Mouse (Mus musculus) midbrain, embryonic 14.5 days (tissue): ENCODE measurements around the gene Ldlr. TPM values are rescaled to one million over a fixed set of nuclear protein-coding genes. Genes with fewer than 3 reads are reported as not detected.

ENCODE experiments used
- ATAC-seq: fragments of 200-750 bp; cut with Nextera tagmentation; 2 replicates; pipeline ENCODE4 v1.8.0; 2017; ENCODE audit warnings: moderate number of reproducible peaks, moderate library complexity; ENCODE audit not compliant: low FRiP score, low TSS enrichment
- DNase-seq: peaks from one replicate; pipeline ENCODE4 v3.0.0-alpha.2; 2015
- H3K27ac ChIP-seq: fragments of 300-500 bp; sonication (generic); replicated peaks from 2 replicates; pipeline ENCODE4 v1.5.1; 2014; ENCODE audit warnings: mild to moderate bottlenecking, low read depth, low read length, moderate library complexity
- H3K27me3 ChIP-seq: fragments of 300-500 bp; sonication (generic); 2 replicates; pipeline ENCODE4 v1.6.1; 2014; ENCODE audit warnings: low read length, control low read depth, mixed read lengths; ENCODE audit not compliant: control insufficient read depth, insufficient read depth
- H3K36me3 ChIP-seq: fragments of 300-500 bp; sonication (generic); 2 replicates; pipeline ENCODE4 v1.6.1; 2014; ENCODE audit warnings: low read length, control low read depth; ENCODE audit not compliant: control insufficient read depth, insufficient read depth
- H3K4me1 ChIP-seq: fragments of 300-500 bp; sonication (generic); 2 replicates; pipeline ENCODE4 v1.6.1; 2014; ENCODE audit warnings: mild to moderate bottlenecking, antibody characterized with exemption, low read length, control low read depth; ENCODE audit not compliant: control insufficient read depth, insufficient read depth
- H3K4me2 ChIP-seq: fragments of 300-500 bp; sonication (generic); 2 replicates; pipeline ENCODE4 v1.6.1; 2014; ENCODE audit warnings: mild to moderate bottlenecking, low read length, moderate library complexity
- H3K4me3 ChIP-seq: fragments of 300-500 bp; sonication (generic); replicated peaks from 2 replicates; pipeline ENCODE4 v1.5.1; 2014; ENCODE audit warnings: low read depth, low read length
- H3K9ac ChIP-seq: fragments of 300-500 bp; sonication (generic); replicated peaks from 2 replicates; pipeline ENCODE4 v1.6.1; 2014; ENCODE audit warnings: mild to moderate bottlenecking, low read length, moderate library complexity
- H3K9me3 ChIP-seq: fragments of 300-500 bp; sonication (generic); 2 replicates; pipeline ENCODE4 v1.6.1; 2016; ENCODE audit warnings: low read length, control low read depth, mixed read lengths; ENCODE audit not compliant: control insufficient read depth
- WGBS: fragments of 180-500 bp; shearing (Covaris S2); extraction: QIAGEN DNeasy Blood & Tissue Kit; methylation state at CpG from one replicate; pipeline ENCODE4 v1.1.7; 2014; 5-methylcytosine and 5-hydroxymethylcytosine counted together
- polyA plus RNA-seq: library from polyadenylated mRNA; unstranded; fragments of >200 nt; fragmentation: Nextera tagmentation; extraction: Ambion mirVana; gene quantifications from 2 replicates; pipeline ENCODE4 v1.2.1, GENCODE M21; 2014

Gene Ldlr
- polyA plus RNA-seq, 1 experiment from 2014 or later, result 8.2 TPM

DNA sequence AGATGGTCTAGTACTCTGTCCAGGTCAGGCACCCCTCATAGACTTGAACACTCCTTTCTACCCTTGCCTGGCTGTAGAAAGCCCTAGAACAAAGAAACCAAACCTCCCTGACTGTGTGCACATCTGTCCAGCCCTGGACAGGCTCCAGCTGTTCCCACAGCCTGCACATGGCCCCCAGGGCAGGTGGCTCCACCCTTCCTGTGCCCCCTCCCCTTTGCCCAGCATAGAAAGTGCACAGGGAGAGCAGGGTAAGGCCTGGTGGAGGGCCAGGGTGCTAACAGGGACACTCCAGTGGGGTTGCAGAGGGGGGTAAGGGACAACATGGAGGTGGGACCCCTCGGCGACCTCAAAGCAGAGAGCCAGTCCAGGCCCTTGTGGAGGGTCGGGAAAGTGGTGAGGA, 73.0 kb downstream of the Ldlr start:
- no peak for DNase-seq
- no peak overlapping the region for H3K9ac ChIP-seq
- WGBS, result 69% methylated on average over 3 of the region's 3 CpGs
- 0 out of 2 replicates have a peak, but pooled peaks cover 10% of the 10 kb centered on the region for H3K27me3 ChIP-seq
- no peak overlapping the region for H3K27ac ChIP-seq
- no peak overlapping the region for H3K4me3 ChIP-seq
- peaks cover 9% of the 10 kb centered on the region for H3K4me1 ChIP-seq
- no peak overlapping the region for H3K4me2 ChIP-seq
- ATAC-seq, result no peak
- no peaks in the 10 kb centered on the region for H3K9me3 ChIP-seq
- no peaks in the 10 kb centered on the region for H3K36me3 ChIP-seq

DNA sequence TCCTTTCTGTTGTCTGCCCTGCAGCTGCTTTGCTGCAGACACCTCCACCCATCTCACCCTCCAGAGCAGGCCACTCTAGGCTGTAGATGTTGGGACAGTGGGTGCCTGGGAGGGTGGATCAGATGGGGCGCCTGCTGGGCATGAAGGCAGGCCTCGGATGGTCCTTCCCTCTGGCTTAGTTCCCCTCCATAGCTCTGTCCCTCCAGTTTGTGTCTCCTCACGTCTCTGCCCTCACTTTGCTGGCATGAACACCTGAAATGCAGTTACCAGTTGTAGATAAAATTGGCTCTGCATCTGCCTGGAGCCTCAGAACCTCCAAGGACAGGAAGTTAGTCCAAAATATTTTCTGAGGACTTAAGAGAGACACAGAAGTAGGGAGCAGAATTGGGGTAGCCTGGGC, 73.6 kb downstream of the Ldlr start:
- H3K27ac ChIP-seq, result no peak overlapping the region
- no peak overlapping the region for H3K9ac ChIP-seq
- WGBS, result 77% methylated on average over 3 of the region's 3 CpGs
- H3K36me3 ChIP-seq, result no peaks in the 10 kb centered on the region
- DNase-seq (no peak), ATAC-seq (no peak)
- H3K4me3 ChIP-seq, result no peak overlapping the region
- H3K9me3 ChIP-seq, result no peaks in the 10 kb centered on the region
- peak overlapping the region; percentile 25; the same call in 1 of the 2 replicates for H3K4me2 ChIP-seq
- H3K27me3 ChIP-seq, result 0 out of 2 replicates have a peak, but pooled peaks cover 10% of the 10 kb centered on the region
- H3K4me1 ChIP-seq, result peaks cover 9% of the 10 kb centered on the region

- H3K4me1 ChIP-seq, result peaks cover 9% of the 10 kb centered on the region
- H3K4me2 ChIP-seq, result peak overlapping the region; percentile 84
- H3K9ac ChIP-seq, result peak overlapping the region; percentile 59
- DNase-seq (peak; percentile 35), ATAC-seq (peak; percentile 46; the same call in 1 of the 2 replicates)
- H3K36me3 ChIP-seq, result no peaks in the 10 kb centered on the region
- no peaks in the 10 kb centered on the region for H3K9me3 ChIP-seq
- H3K4me3 ChIP-seq, result peak overlapping the region; percentile 61
- no peak overlapping the region for H3K27ac ChIP-seq
- WGBS, result under 1% methylated on average over 25 of the region's 26 CpGs
- H3K27me3 ChIP-seq, result 0 out of 2 replicates have a peak, but pooled peaks cover 10% of the 10 kb centered on the region
These were observed 74.7 kb downstream of the Ldlr start for GRCm38 (mm10) chr9:21797921-21798344.

GRCm38 (mm10) chr9:21798345-21799009, 75.2 kb downstream of the Ldlr start, which contains the start of gene Kank2:
TSS of gene Kank2 (minus strand) at chr9:21798744.
- ATAC-seq, result peak; percentile 75
- H3K27me3 ChIP-seq, result 0 out of 2 replicates have a peak, but pooled peaks cover 10% of the 10 kb centered on the region
- no peaks in the 10 kb centered on the region for H3K36me3 ChIP-seq
- peak; percentile 82 for DNase-seq
- H3K9ac ChIP-seq, result peak within 1 kb of the TSS; percentile 59
- 0 out of 2 replicates have a peak within 1 kb of the TSS, but pooled peaks have one; percentile 20 for H3K27ac ChIP-seq
- H3K4me3 ChIP-seq, result peak within 1 kb of the TSS; percentile 61
- WGBS, result under 1% methylated on average over 52 of the region's 52 CpGs
- H3K4me2 ChIP-seq, result peak within 1 kb of the TSS; percentile 84
- peaks cover 9% of the 10 kb centered on the region for H3K4me1 ChIP-seq
- no peaks in the 10 kb centered on the region for H3K9me3 ChIP-seq

GRCm38 (mm10) chr9:21799010-21799350, 75.7 kb downstream of the Ldlr start:
- Histone ChIP-seq H3K4me2 (peak overlapping the region; percentile 84), H3K9ac (0 out of 2 replicates have a peak overlapping the region, but pooled peaks have one; percentile 59), H3K27ac (no peak overlapping the region), H3K9me3 (no peaks in the 10 kb centered on the region), H3K27me3 (0 out of 2 replicates have a peak, but pooled peaks cover 10% of the 10 kb centered on the region), H3K4me1 (peaks cover 9% of the 10 kb centered on the region), H3K4me3 (peak overlapping the region; percentile 61), H3K36me3 (no peaks in the 10 kb centered on the region)
- no peak for ATAC-seq
- no peak for DNase-seq
- 62% methylated on average over 3 of the region's 3 CpGs for WGBS

Other genes with a start within 250 kb of the Ldlr start
- 48.0 and 50.2 TPM in 2 replicates for gene Tmed1, start 213.2 kb upstream of the Ldlr start, polyA plus RNA-seq
- 1.0 and 1.8 TPM in 2 replicates for gene AB124611, start 197.3 kb upstream of the Ldlr start, polyA plus RNA-seq
- 34.7 and 42.0 TPM in 2 replicates for gene Carm1, start 176.6 kb upstream of the Ldlr start, polyA plus RNA-seq
- gene Timm29, start 130.8 kb upstream of the Ldlr start, polyA plus RNA-seq, result 68.8 and 86.9 TPM in 2 replicates
- 19.4 and 20.5 TPM in 2 replicates for gene Yipf2, start 130.7 kb upstream of the Ldlr start, polyA plus RNA-seq
- gene Smarca4, start 107.3 kb upstream of the Ldlr start, polyA plus RNA-seq, result 162 and 179 TPM in 2 replicates
- 19.9 and 21.4 TPM in 2 replicates for gene Spc24, start 36.8 kb downstream of the Ldlr start, polyA plus RNA-seq
- 0.66 and 2.7 TPM in 2 replicates for gene Kank2, start 75.3 kb downstream of the Ldlr start, polyA plus RNA-seq
- gene Angptl8, start 112.0 kb downstream of the Ldlr start, polyA plus RNA-seq, result 0.34 TPM in 1 of 2 replicates, not detected in the other
- gene Dock6, start 129.2 kb downstream of the Ldlr start, polyA plus RNA-seq, result 7.2 and 12.7 TPM in 2 replicates
- 9.8 and 10.2 TPM in 2 replicates for gene Rab3d, start 194.7 kb downstream of the Ldlr start, polyA plus RNA-seq
- 5.7 and 7.7 TPM in 2 replicates for gene Ccdc159, start 204.0 kb downstream of the Ldlr start, polyA plus RNA-seq
- gene Tmem205, start 204.1 kb downstream of the Ldlr start, polyA plus RNA-seq, result 42.2 and 51.8 TPM in 2 replicates
- gene Plppr2, start 213.6 kb downstream of the Ldlr start, polyA plus RNA-seq, result 91.3 and 92.2 TPM in 2 replicates
- 21.5 and 22.8 TPM in 2 replicates for gene Swsap1, start 232.3 kb downstream of the Ldlr start, polyA plus RNA-seq
- 0.65 and 2.0 TPM in 2 replicates for gene Epor, start 240.0 kb downstream of the Ldlr start, polyA plus RNA-seq